Mouse (Mus musculus) fibroblast of lung, adult 2 months (primary cell): Measurements from ENCODE around the gene Cxxc4.

Experiments used
- DNase-seq: peaks from one replicate; pipeline ENCODE4 v3.0.0-alpha.2; 2011; ENCODE audit warnings: low read depth

Cxxc4 gene

GRCm38 (mm10) chr3:134243850-134244247, 7.6 kb downstream of the Cxxc4 start:
- DNase-seq = no peak

- DNase-seq = no peak
Measured at GRCm38 (mm10) chr3:134254221-134254620, 17.9 kb downstream of the Cxxc4 start.

- no peak for DNase-seq
Measured at GRCm38 (mm10) chr3:134258715-134259114, 22.4 kb downstream of the Cxxc4 start.

- no peak for DNase-seq
Measured at GRCm38 (mm10) chr3:134259300-134259699, 23.0 kb downstream of the Cxxc4 start.

DNA sequence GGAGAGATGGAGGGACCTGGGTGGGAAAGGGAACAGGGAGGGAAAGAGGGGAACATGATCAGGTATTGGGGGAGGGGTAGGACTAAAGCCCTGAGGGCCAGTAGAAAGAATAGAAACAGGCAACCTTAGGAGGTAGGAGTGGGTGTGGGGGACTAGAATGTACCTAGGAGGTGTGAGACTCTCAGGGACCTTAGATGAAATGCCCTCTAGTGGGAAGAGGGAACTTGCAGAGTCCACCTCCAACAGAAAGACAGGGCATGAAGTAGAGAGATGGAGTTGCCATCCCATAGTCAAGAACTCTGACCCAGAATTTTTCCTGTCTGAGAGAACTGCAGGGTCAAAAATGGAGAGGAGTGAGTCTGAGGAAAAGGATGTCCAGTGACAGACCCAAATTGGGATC, 43.4 kb downstream of the Cxxc4 start:
- DNase-seq = no peak

- DNase-seq = no peak
Measured at GRCm38 (mm10) chr3:134281527-134282370, 45.5 kb downstream of the Cxxc4 start.

- DNase-seq = no peak
Measured at GRCm38 (mm10) chr3:134295217-134295616, 58.9 kb downstream of the Cxxc4 start.

GRCm38 (mm10) chr3:134302681-134303491, 66.6 kb downstream of the Cxxc4 start:
- DNase-seq = no peak

DNA sequence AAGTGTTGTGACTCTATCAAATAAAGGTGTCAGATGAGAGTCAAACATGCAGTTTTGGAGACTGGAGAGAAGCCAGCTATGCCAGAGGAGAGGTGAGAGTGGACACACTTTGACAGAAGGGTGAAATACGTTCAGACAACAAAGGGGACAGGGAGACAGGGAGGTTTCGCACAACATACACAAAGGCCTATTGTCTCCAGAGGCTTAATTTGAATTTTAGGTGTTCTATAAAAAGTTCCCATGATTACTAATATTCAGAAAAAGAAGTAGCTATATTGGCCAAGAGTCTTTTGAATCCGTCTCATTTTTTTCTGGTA, 67.2 kb downstream of the Cxxc4 start:
- DNase-seq = no peak

DNA sequence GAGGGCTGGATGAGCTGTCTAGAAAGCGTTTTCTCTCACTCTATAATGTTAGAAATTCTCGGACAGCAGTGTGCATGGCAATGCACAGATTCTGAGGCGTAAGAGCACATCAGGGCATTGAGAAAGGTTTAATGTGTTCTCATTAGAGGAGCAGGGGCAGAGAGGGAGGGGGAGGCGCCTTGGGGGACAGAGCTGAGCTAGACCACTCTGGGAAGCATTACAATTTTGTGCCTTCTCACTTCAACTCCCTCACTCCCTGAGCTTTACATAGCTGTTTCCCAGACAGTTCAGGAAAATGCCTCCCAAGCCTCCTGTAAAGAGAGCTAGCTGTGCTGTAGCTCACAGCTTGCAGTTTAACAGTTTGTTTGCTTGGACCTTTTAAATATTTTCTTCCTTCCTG, 70.2 kb downstream of the Cxxc4 start:
- no peak for DNase-seq

DNA sequence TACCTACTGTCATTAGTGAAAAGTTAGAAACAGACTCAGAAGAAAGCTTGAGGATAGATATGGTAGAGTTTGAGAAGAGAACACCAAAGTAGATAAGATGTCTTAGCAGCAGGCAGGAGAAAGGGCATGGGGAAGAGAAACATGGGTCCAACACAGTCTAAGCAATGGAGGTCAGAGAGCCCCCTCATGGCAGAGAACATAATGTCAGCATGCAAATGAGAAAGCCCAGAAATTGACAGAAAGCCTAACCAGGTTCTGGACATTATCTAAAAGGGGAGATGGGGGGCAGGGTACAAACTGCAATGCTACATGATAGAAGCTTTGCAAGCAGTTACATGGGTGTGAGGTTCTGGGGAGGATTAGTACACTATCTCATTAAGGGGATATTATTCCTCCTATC, 71.5 kb downstream of the Cxxc4 start:
- DNase-seq = no peak
